Mouse (Mus musculus) thymus, adult 2 months (tissue): ENCODE measurements around the gene Klrc1.

Source experiments
- CTCF ChIP-seq: fragments of 200-500 bp; IDR thresholded peaks from 2 replicates; pipeline ENCODE4 v1.5.1; 2012; ENCODE audit warnings: mild to moderate bottlenecking, control low read depth, low read length, moderate library complexity, borderline replicate concordance; ENCODE audit not compliant: control insufficient read depth, poor library complexity, insufficient read depth; ENCODE audit errors: extremely low read depth
- POLR2A ChIP-seq: fragments of 200-500 bp; IDR thresholded peaks from 2 replicates; pipeline ENCODE4 v1.6.1; 2012; ENCODE audit warnings: mild to moderate bottlenecking, low read length, control low read depth, moderate library complexity; ENCODE audit not compliant: control insufficient read depth, poor library complexity, insufficient read depth; ENCODE audit errors: extremely low read depth

DNA sequence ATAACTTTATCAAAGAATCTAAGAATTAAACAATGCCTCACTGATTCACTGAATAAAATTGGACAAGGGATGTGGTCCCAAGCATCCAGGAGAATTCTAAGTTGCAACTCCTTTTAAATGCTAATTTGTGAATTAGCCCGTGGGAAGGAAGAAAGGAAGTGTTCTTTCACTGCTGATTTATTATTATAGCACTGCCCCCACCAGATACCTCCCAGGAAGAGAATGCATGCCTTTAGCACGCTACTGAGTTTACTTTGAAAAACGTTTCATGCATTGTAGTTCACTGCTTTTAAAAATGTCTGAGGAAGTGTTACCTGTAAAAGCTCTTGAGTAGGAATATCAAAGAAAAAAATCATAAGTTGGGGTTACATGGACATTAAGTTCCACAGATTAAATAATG is 41.7 kb upstream of the Klrc1 start:
- TF ChIP-seq CTCF (no peak), POLR2A (no peak)
